Mouse (Mus musculus) CH12F3 (cell line): ENCODE results near the gene Cd7.

Experiments
- in situ Hi-C: fragments of 300-500 bp; cut with MboI; formaldehyde crosslinking; loops from 2 replicates; pipeline ENCODE4 v1.14.3; 2020; ENCODE audit warnings: low sequenced_read_pairs

Gene Cd7

GRCm38 (mm10) chr11:120993080-120993479 lies 46.1 kb downstream of the Cd7 start:
- in situ Hi-C loops = no loop called here

- in situ Hi-C loops = no loop called here
Measured at GRCm38 (mm10) chr11:120991791-120992190, 47.4 kb downstream of the Cd7 start.

GRCm38 (mm10) chr11:120990951-120991526 lies 48.2 kb downstream of the Cd7 start, which contains the start of gene Csnk1d:
Csnk1d (minus strand) TSS chr11:120991330.
- in situ Hi-C loops = no loop called here

- in situ Hi-C loops = no loop called here
Measured at GRCm38 (mm10) chr11:120990126-120990781, 49.0 kb downstream of the Cd7 start.

- in situ Hi-C loops = no loop called here
Measured at GRCm38 (mm10) chr11:120989523-120989922, 49.7 kb downstream of the Cd7 start.

- in situ Hi-C loops = no loop called here
Measured at GRCm38 (mm10) chr11:120988410-120988809, 50.8 kb downstream of the Cd7 start.

- in situ Hi-C loops = no loop called here
Measured at GRCm38 (mm10) chr11:120987608-120988007, 51.6 kb downstream of the Cd7 start.
